Mouse (Mus musculus): ENCODE results near the gene Apol7a.

Gene Apol7a

GRCm38 (mm10) chr15:77376920-77377319 is 22.0 kb downstream of the Apol7a start:
- no peak for ATAC-seq (ENCODE audit: low TSS enrichment)

- no peak for ATAC-seq (ENCODE audit: low TSS enrichment)
Measured at GRCm38 (mm10) chr15:77370588-77370987, 28.3 kb downstream of the Apol7a start.

- ATAC-seq (ENCODE audit: low TSS enrichment) = no peak
Measured at GRCm38 (mm10) chr15:77369981-77370380, 28.9 kb downstream of the Apol7a start.

- no peak for ATAC-seq (ENCODE audit: low TSS enrichment)
Measured at GRCm38 (mm10) chr15:77368818-77369320, 30.0 kb downstream of the Apol7a start.

GRCm38 (mm10) chr15:77368148-77368547 is 30.8 kb downstream of the Apol7a start:
- peak; percentile 55 for ATAC-seq (ENCODE audit: low TSS enrichment)

- ATAC-seq (ENCODE audit: low TSS enrichment) = no peak
Measured at GRCm38 (mm10) chr15:77367504-77367903, 31.4 kb downstream of the Apol7a start.

- peak; percentile 51 for ATAC-seq (ENCODE audit: low TSS enrichment)
Measured at GRCm38 (mm10) chr15:77366706-77367484, 32.0 kb downstream of the Apol7a start.

GRCm38 (mm10) chr15:77365700-77366570 is 33.0 kb downstream of the Apol7a start:
- no peak for ATAC-seq (ENCODE audit: low TSS enrichment)

GRCm38 (mm10) chr15:77364026-77364425 is 34.9 kb downstream of the Apol7a start:
- peak; percentile 60 for ATAC-seq (ENCODE audit: low TSS enrichment)

GRCm38 (mm10) chr15:77363578-77363977 is 35.3 kb downstream of the Apol7a start:
- no peak for ATAC-seq (ENCODE audit: low TSS enrichment)

GRCm38 (mm10) chr15:77362952-77363351 is 36.0 kb downstream of the Apol7a start:
- ATAC-seq (ENCODE audit: low TSS enrichment) = no peak

GRCm38 (mm10) chr15:77359905-77360304 is 39.0 kb downstream of the Apol7a start:
- no peak for ATAC-seq (ENCODE audit: low TSS enrichment)

- no peak for ATAC-seq (ENCODE audit: low TSS enrichment)
Measured at GRCm38 (mm10) chr15:77359486-77359885, 39.4 kb downstream of the Apol7a start.

GRCm38 (mm10) chr15:77359084-77359483 is 39.8 kb downstream of the Apol7a start:
- 0 out of 2 replicates have a peak, but pooled peaks have one; percentile 10 for ATAC-seq (ENCODE audit: low TSS enrichment)

GRCm38 (mm10) chr15:77358320-77359040 is 40.4 kb downstream of the Apol7a start:
- ATAC-seq (ENCODE audit: low TSS enrichment) = peak; percentile 74

- peak; percentile 56 for ATAC-seq (ENCODE audit: low TSS enrichment)
Measured at GRCm38 (mm10) chr15:77356248-77356810, 42.6 kb downstream of the Apol7a start.

- no peak for ATAC-seq (ENCODE audit: low TSS enrichment)
Measured at GRCm38 (mm10) chr15:77354848-77355551, 43.9 kb downstream of the Apol7a start.

- ATAC-seq (ENCODE audit: low TSS enrichment) = no peak
Measured at GRCm38 (mm10) chr15:77354496-77354847, 44.4 kb downstream of the Apol7a start.

- ATAC-seq (ENCODE audit: low TSS enrichment) = no peak
Measured at GRCm38 (mm10) chr15:77353764-77354163, 45.1 kb downstream of the Apol7a start.

GRCm38 (mm10) chr15:77352863-77353262 is 46.0 kb downstream of the Apol7a start:
- no peak for ATAC-seq (ENCODE audit: low TSS enrichment)

GRCm38 (mm10) chr15:77350117-77350516 is 48.8 kb downstream of the Apol7a start:
- ATAC-seq (ENCODE audit: low TSS enrichment) = no peak

Measured in frontal cortex, adult (tissue).